Mouse (Mus musculus): ENCODE measurements at regions not wholly inside any gene's neighbourhood (a gene's known extent, or its start where the extent isn't known, plus 50 kb on each side); places are given as distances from the start of the nearest gene placed in this dataset.
"Not testable (repeated sequence)": the region's sequence is repeated elsewhere in the genome, so short reads cannot be mapped to it uniquely, and the experiment has no call there.

- Histone ChIP-seq H3K4me1 (replicated peaks; ENCODE audit: control insufficient read depth, insufficient read depth, low read length) (no peaks in the 10 kb centered on the region), H3K27ac (ENCODE audit: low read depth, low read length) (no peak overlapping the region), H3K9ac (ENCODE audit: low read depth, low read length) (no peak overlapping the region), H3K4me2 (no peak overlapping the region), H3K27me3 (replicated peaks; ENCODE audit: control insufficient read depth, insufficient read depth, low read length) (no peaks in the 10 kb centered on the region), H3K4me3 (ENCODE audit: low read depth, low read length) (no peak overlapping the region), H3K9me3 (ENCODE audit: control insufficient read depth, low read length) (no peaks in the 10 kb centered on the region), H3K36me3 (ENCODE audit: control insufficient read depth, insufficient read depth, low read length) (no peaks in the 10 kb centered on the region)
- ATAC-seq (replicated peaks; ENCODE audit: low FRiP score) (no peak), DNase-seq (ENCODE audit: low spot score) (no peak)
- WGBS = 85% methylated on average over 3 of the region's 3 CpGs
These were observed 218.6 kb upstream of the Nsun6 start for GRCm38 (mm10) chr2:15273446-15273845.

GRCm38 (mm10) chr2:15260486-15261165 lies 205.8 kb upstream of the Nsun6 start:
- 31% methylated on average over 4 of the region's 4 CpGs for WGBS
- no peaks in the 10 kb centered on the region for H3K9me3 ChIP-seq (ENCODE audit: control insufficient read depth, low read length)
- DNase-seq (ENCODE audit: low spot score) = no peak
- H3K4me1 ChIP-seq (replicated peaks; ENCODE audit: control insufficient read depth, insufficient read depth, low read length) = no peaks in the 10 kb centered on the region
- H3K9ac ChIP-seq (ENCODE audit: low read depth, low read length) = no peak overlapping the region
- no peaks in the 10 kb centered on the region for H3K27me3 ChIP-seq (replicated peaks; ENCODE audit: control insufficient read depth, insufficient read depth, low read length)
- H3K27ac ChIP-seq (ENCODE audit: low read depth, low read length) = no peak overlapping the region
- ATAC-seq (replicated peaks; ENCODE audit: low FRiP score) = no peak
- no peaks in the 10 kb centered on the region for H3K36me3 ChIP-seq (ENCODE audit: control insufficient read depth, insufficient read depth, low read length)
- H3K4me3 ChIP-seq (ENCODE audit: low read depth, low read length) = no peak overlapping the region
- no peak overlapping the region for H3K4me2 ChIP-seq

- not testable (repeated sequence) for H3K9ac ChIP-seq (ENCODE audit: low read depth, low read length); ATAC-seq (replicated peaks; ENCODE audit: low FRiP score); DNase-seq (ENCODE audit: low spot score); H3K9me3 ChIP-seq (ENCODE audit: control insufficient read depth, low read length); H3K27me3 ChIP-seq (replicated peaks; ENCODE audit: control insufficient read depth, insufficient read depth, low read length); H3K4me1 ChIP-seq (replicated peaks; ENCODE audit: control insufficient read depth, insufficient read depth, low read length); H3K4me3 ChIP-seq (ENCODE audit: low read depth, low read length); H3K27ac ChIP-seq (ENCODE audit: low read depth, low read length); H3K36me3 ChIP-seq (ENCODE audit: control insufficient read depth, insufficient read depth, low read length); H3K4me2 ChIP-seq
- 88% methylated on average over 1 of the region's 1 CpGs for WGBS
These were observed 187.4 kb upstream of the Nsun6 start for GRCm38 (mm10) chr2:15242276-15242675.

- no peak overlapping the region for H3K4me2 ChIP-seq
- H3K4me3 ChIP-seq (ENCODE audit: low read depth, low read length) = no peak overlapping the region
- ATAC-seq (replicated peaks; ENCODE audit: low FRiP score) = no peak
- no peak for DNase-seq (ENCODE audit: low spot score)
- no peak overlapping the region for H3K27ac ChIP-seq (ENCODE audit: low read depth, low read length)
- no peak overlapping the region for H3K9ac ChIP-seq (ENCODE audit: low read depth, low read length)
- H3K36me3 ChIP-seq (ENCODE audit: control insufficient read depth, insufficient read depth, low read length) = no peaks in the 10 kb centered on the region
- 44% methylated on average over 4 of the region's 4 CpGs for whole genome bisulfite sequencing
- H3K4me1 ChIP-seq (replicated peaks; ENCODE audit: control insufficient read depth, insufficient read depth, low read length) = no peaks in the 10 kb centered on the region
- no peaks in the 10 kb centered on the region for H3K27me3 ChIP-seq (replicated peaks; ENCODE audit: control insufficient read depth, insufficient read depth, low read length)
- H3K9me3 ChIP-seq (ENCODE audit: control insufficient read depth, low read length) = no peaks in the 10 kb centered on the region
These were observed 167.0 kb upstream of the Nsun6 start for GRCm38 (mm10) chr2:15221910-15222309.

DNA sequence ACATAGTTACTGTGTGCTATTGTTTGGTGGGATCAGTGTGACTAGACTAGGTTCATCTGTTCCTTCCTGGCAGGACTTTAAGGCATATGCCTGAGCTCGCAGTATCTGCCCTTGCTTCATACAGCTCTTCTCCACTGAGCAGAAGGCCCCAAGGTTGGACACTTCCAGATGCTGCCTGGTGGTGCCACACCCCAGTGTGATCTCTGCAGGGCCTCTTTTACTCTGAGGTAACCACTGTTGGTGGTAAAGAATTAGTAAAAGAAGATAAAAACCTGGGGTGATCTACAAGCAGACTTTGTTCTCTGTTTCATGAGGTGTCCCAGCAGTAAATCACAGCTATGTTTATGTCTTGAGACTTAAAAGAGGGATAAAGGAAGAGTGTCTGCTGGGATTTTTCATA lies 133.2 kb upstream of the Nsun6 start:
- H3K9ac ChIP-seq (ENCODE audit: low read depth, low read length) = no peak overlapping the region
- WGBS = 61% methylated on average over 1 of the region's 1 CpGs
- ATAC-seq (replicated peaks; ENCODE audit: low FRiP score) = no peak
- no peak overlapping the region for H3K27ac ChIP-seq (ENCODE audit: low read depth, low read length)
- 0 out of 2 replicates have a peak, but pooled peaks cover under 1% of the 10 kb centered on the region for H3K9me3 ChIP-seq (ENCODE audit: control insufficient read depth, low read length)
- no peak overlapping the region for H3K4me2 ChIP-seq
- no peak overlapping the region for H3K4me3 ChIP-seq (ENCODE audit: low read depth, low read length)
- H3K27me3 ChIP-seq (replicated peaks; ENCODE audit: control insufficient read depth, insufficient read depth, low read length) = no peaks in the 10 kb centered on the region
- H3K4me1 ChIP-seq (replicated peaks; ENCODE audit: control insufficient read depth, insufficient read depth, low read length) = no peaks in the 10 kb centered on the region
- no peak for DNase-seq (ENCODE audit: low spot score)
- no peaks in the 10 kb centered on the region for H3K36me3 ChIP-seq (ENCODE audit: control insufficient read depth, insufficient read depth, low read length)

DNA sequence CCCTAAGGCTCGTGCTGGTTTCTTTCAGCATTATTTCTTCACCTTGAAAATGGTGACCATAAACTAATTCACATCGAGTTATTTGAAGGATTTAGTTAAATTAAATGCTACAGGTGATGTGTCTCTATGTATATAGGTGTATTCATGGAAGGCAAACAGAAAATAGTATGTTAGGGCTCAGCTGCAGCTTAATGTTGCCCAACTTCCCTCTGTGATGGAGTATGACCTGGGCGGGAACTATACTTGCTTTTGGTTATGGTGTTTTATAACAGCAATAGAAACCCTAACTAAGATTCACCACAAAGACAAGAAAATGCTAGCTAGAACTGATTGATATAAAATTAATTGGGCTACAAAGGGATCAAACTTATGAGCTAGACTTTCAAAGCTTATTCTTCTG lies 126.1 kb upstream of the Nsun6 start:
- H3K4me2 ChIP-seq = no peak overlapping the region
- no peak overlapping the region for H3K9ac ChIP-seq (ENCODE audit: low read depth, low read length)
- no peak overlapping the region for H3K4me3 ChIP-seq (ENCODE audit: low read depth, low read length)
- H3K4me1 ChIP-seq (replicated peaks; ENCODE audit: control insufficient read depth, insufficient read depth, low read length) = no peaks in the 10 kb centered on the region
- H3K27me3 ChIP-seq (replicated peaks; ENCODE audit: control insufficient read depth, insufficient read depth, low read length) = no peaks in the 10 kb centered on the region
- DNase-seq (ENCODE audit: low spot score) = no peak
- no peaks in the 10 kb centered on the region for H3K36me3 ChIP-seq (ENCODE audit: control insufficient read depth, insufficient read depth, low read length)
- no peaks in the 10 kb centered on the region for H3K9me3 ChIP-seq (ENCODE audit: control insufficient read depth, low read length)
- H3K27ac ChIP-seq (ENCODE audit: low read depth, low read length) = no peak overlapping the region
- WGBS = 75% methylated on average over 3 of the region's 3 CpGs
- no peak for ATAC-seq (replicated peaks; ENCODE audit: low FRiP score)

- H3K4me1 ChIP-seq (replicated peaks; ENCODE audit: control insufficient read depth, insufficient read depth, low read length) = 0 out of 2 replicates have a peak, but pooled peaks cover 2% of the 10 kb centered on the region
- no peak for DNase-seq (ENCODE audit: low spot score)
- H3K9me3 ChIP-seq (ENCODE audit: control insufficient read depth, low read length) = no peaks in the 10 kb centered on the region
- no peaks in the 10 kb centered on the region for H3K36me3 ChIP-seq (ENCODE audit: control insufficient read depth, insufficient read depth, low read length)
- H3K27me3 ChIP-seq (replicated peaks; ENCODE audit: control insufficient read depth, insufficient read depth, low read length) = no peaks in the 10 kb centered on the region
- ATAC-seq (replicated peaks; ENCODE audit: low FRiP score) = no peak
- H3K4me3 ChIP-seq (ENCODE audit: low read depth, low read length) = no peak overlapping the region
- no peak overlapping the region for H3K27ac ChIP-seq (ENCODE audit: low read depth, low read length)
- no peak overlapping the region for H3K9ac ChIP-seq (ENCODE audit: low read depth, low read length)
- H3K4me2 ChIP-seq = no peak overlapping the region
These were observed 111.7 kb upstream of the Nsun6 start for GRCm38 (mm10) chr2:15166435-15167024.

- 0 out of 2 replicates have a peak, but pooled peaks have one; percentile 32 for ATAC-seq (replicated peaks; ENCODE audit: low FRiP score)
- WGBS = 62% methylated on average over 3 of the region's 3 CpGs
These were observed 111.0 kb upstream of the Nsun6 start for GRCm38 (mm10) chr2:15165830-15166229.

More at GRCm38 (mm10) chr2:15165830-15166229, 111.0 kb upstream of the Nsun6 start:
- no peak overlapping the region for H3K9ac ChIP-seq (ENCODE audit: low read depth, low read length)
- no peak overlapping the region for H3K4me2 ChIP-seq
- DNase-seq (ENCODE audit: low spot score) = no peak
- H3K27me3 ChIP-seq (replicated peaks; ENCODE audit: control insufficient read depth, insufficient read depth, low read length) = no peaks in the 10 kb centered on the region
- 0 out of 2 replicates have a peak, but pooled peaks cover 2% of the 10 kb centered on the region for H3K4me1 ChIP-seq (replicated peaks; ENCODE audit: control insufficient read depth, insufficient read depth, low read length)
- H3K36me3 ChIP-seq (ENCODE audit: control insufficient read depth, insufficient read depth, low read length) = no peaks in the 10 kb centered on the region
- H3K4me3 ChIP-seq (ENCODE audit: low read depth, low read length) = no peak overlapping the region
- H3K9me3 ChIP-seq (ENCODE audit: control insufficient read depth, low read length) = no peaks in the 10 kb centered on the region
- no peak overlapping the region for H3K27ac ChIP-seq (ENCODE audit: low read depth, low read length)

All from liver, embryonic 11.5 days (tissue).